Mouse (Mus musculus): ENCODE measurements around the gene Tia1.

GRCm38 (mm10) chr6:86364442-86365141, 39.4 kb upstream of the Tia1 start:
- TF ChIP-seq POLR2A (IDR thresholded peaks at IDR 0.05; ENCODE audit: borderline replicate concordance, insufficient read depth, low read length) (no peak), CTCF (IDR thresholded peaks at IDR 0.05; ENCODE audit: borderline replicate concordance, insufficient read depth, low read depth, low read length) (peak; percentile 90)

Measured in cerebellum, adult 2 months (tissue).